Mouse (Mus musculus) kidney, postnatal 25 days (tissue): Measurements from ENCODE around the gene Zfp771.
A peak's percentile ranks its signal among the peaks of the same experiment; 100 is the strongest.

Source experiments
- DNase-seq, 2 experiments: peaks; one replicate each; pipeline ENCODE4 v3.0.0; 2021; ENCODE audit warnings: mixed read lengths in 2 of 2

The Zfp771 gene

GRCm38 (mm10) chr7:127253821-127254769 is 10.0 kb downstream of the Zfp771 start:
- DNase-seq = peak; percentile 95 to 98

GRCm38 (mm10) chr7:127255008-127255407 is 10.9 kb downstream of the Zfp771 start:
- no peak for DNase-seq

- DNase-seq = no peak
Measured at GRCm38 (mm10) chr7:127255965-127256364, 11.9 kb downstream of the Zfp771 start.

- no peak for DNase-seq
Measured at GRCm38 (mm10) chr7:127256518-127256917, 12.4 kb downstream of the Zfp771 start.

GRCm38 (mm10) chr7:127259186-127259905 is 15.3 kb downstream of the Zfp771 start:
- DNase-seq = no peak

- peak; percentile 99 for DNase-seq
Measured at GRCm38 (mm10) chr7:127260309-127261111, 16.4 kb downstream of the Zfp771 start, which contains the start of gene Dctpp1. Gene Dctpp1, minus strand, starts transcription at chr7:127260709.

GRCm38 (mm10) chr7:127262218-127262961 is 18.3 kb downstream of the Zfp771 start:
- no peak for DNase-seq

- DNase-seq = no peak
Measured at GRCm38 (mm10) chr7:127263526-127263925, 19.5 kb downstream of the Zfp771 start.

- peak in 1 of 2 experiments; percentile 24 for DNase-seq
Measured at GRCm38 (mm10) chr7:127270256-127270655, 26.2 kb downstream of the Zfp771 start.

- peak in 1 of 2 experiments; percentile 19 for DNase-seq
Measured at GRCm38 (mm10) chr7:127270666-127271065, 26.6 kb downstream of the Zfp771 start.

GRCm38 (mm10) chr7:127271093-127271492 is 27.0 kb downstream of the Zfp771 start:
- peak in 1 of 2 experiments; percentile 20 for DNase-seq

GRCm38 (mm10) chr7:127272566-127272965 is 28.5 kb downstream of the Zfp771 start:
- DNase-seq = peak in 1 of 2 experiments; percentile 50

- DNase-seq = peak in 1 of 2 experiments; percentile 66
Measured at GRCm38 (mm10) chr7:127273118-127273923, 29.2 kb downstream of the Zfp771 start.

GRCm38 (mm10) chr7:127273925-127274789 is 30.1 kb downstream of the Zfp771 start, which contains the start of gene Sephs2:
Gene Sephs2, minus strand, starts transcription at chr7:127274055.
- DNase-seq = peak; percentile 98

GRCm38 (mm10) chr7:127276519-127276961 is 32.5 kb downstream of the Zfp771 start:
- peak; percentile 69 to 86 for DNase-seq

- DNase-seq = peak; percentile 74 to 83
Measured at GRCm38 (mm10) chr7:127278311-127278710, 34.2 kb downstream of the Zfp771 start.

- no peak for DNase-seq
Measured at GRCm38 (mm10) chr7:127280092-127280491, 36.0 kb downstream of the Zfp771 start.

GRCm38 (mm10) chr7:127281114-127281513 is 37.0 kb downstream of the Zfp771 start:
- DNase-seq = no peak

GRCm38 (mm10) chr7:127282190-127282589 is 38.1 kb downstream of the Zfp771 start:
- DNase-seq = no peak

GRCm38 (mm10) chr7:127285154-127285553 is 41.1 kb downstream of the Zfp771 start:
- no peak for DNase-seq
